Mouse (Mus musculus) embryonic facial prominence, embryonic 14.5 days (tissue): ENCODE data around the gene Cxcr2. TPM values are rescaled to one million over a fixed set of nuclear protein-coding genes. Genes with fewer than 3 reads are reported as not detected.

ENCODE experiments used
- ATAC-seq: fragments of 200-750 bp; cut with Nextera tagmentation; 2 replicates; pipeline ENCODE4 v1.8.0; 2017; ENCODE audit warnings: low read depth, moderate number of reproducible peaks, moderate TSS enrichment
- DNase-seq: peaks from one replicate; pipeline ENCODE4 v3.0.0-alpha.2; 2015; ENCODE audit warnings: low spot score
- H3K27ac ChIP-seq: fragments of 300-500 bp; sonication (generic); replicated peaks from 2 replicates; pipeline ENCODE4 v1.5.1; 2014; ENCODE audit warnings: low read depth, mild to moderate bottlenecking, low read length, moderate library complexity
- H3K27me3 ChIP-seq: fragments of 300-500 bp; sonication (generic); replicated peaks from 2 replicates; pipeline ENCODE4 v1.6.1; 2014; ENCODE audit warnings: low read length; ENCODE audit not compliant: control insufficient read depth, insufficient read depth
- H3K36me3 ChIP-seq: fragments of 300-500 bp; sonication (generic); 2 replicates; pipeline ENCODE4 v1.6.1; 2014; ENCODE audit warnings: low read length, mixed read lengths; ENCODE audit not compliant: control insufficient read depth, insufficient read depth
- H3K4me1 ChIP-seq: fragments of 300-500 bp; sonication (generic); 2 replicates; pipeline ENCODE4 v1.6.1; 2014; ENCODE audit warnings: antibody characterized with exemption, low read length; ENCODE audit not compliant: control insufficient read depth, insufficient read depth
- H3K4me2 ChIP-seq: fragments of 300-500 bp; sonication (generic); 2 replicates; pipeline ENCODE4 v1.6.1; 2014; ENCODE audit warnings: low read depth, mild to moderate bottlenecking, low read length, moderate library complexity, mixed read lengths
- H3K4me3 ChIP-seq: fragments of 300-500 bp; sonication (generic); 2 replicates; pipeline ENCODE4 v1.5.1; 2014; ENCODE audit warnings: low read depth, mild to moderate bottlenecking, low read length
- H3K9ac ChIP-seq: fragments of 300-500 bp; sonication (generic); 2 replicates; pipeline ENCODE4 v1.6.1; 2014; ENCODE audit warnings: low read depth, mild to moderate bottlenecking, low read length, moderate library complexity, mixed read lengths
- H3K9me3 ChIP-seq: fragments of 300-500 bp; sonication (generic); 2 replicates; pipeline ENCODE4 v1.6.1; 2016; ENCODE audit warnings: low read length; ENCODE audit not compliant: control insufficient read depth
- WGBS: fragments of 180-500 bp; shearing (Covaris S2); extraction: QIAGEN DNeasy Blood & Tissue Kit; methylation state at CpG from one replicate; pipeline ENCODE4 v1.1.7; 2014; 5-methylcytosine and 5-hydroxymethylcytosine counted together
- polyA plus RNA-seq: library from polyadenylated mRNA; unstranded; fragments of >200 nt; fragmentation: Nextera tagmentation; extraction: Ambion mirVana; gene quantifications from 2 replicates; pipeline ENCODE4 v1.2.1, GENCODE M21; 2014

Cxcr2 gene
- polyA plus RNA-seq, 1 experiment from 2014 or later = 0.11 TPM

- DNase-seq = no peak
- ATAC-seq = no peak
Measured at GRCm38 (mm10) chr1:74178618-74179017, 24.8 kb downstream of the Cxcr2 start.

GRCm38 (mm10) chr1:74179624-74180408, 26.0 kb downstream of the Cxcr2 start:
- Histone ChIP-seq H3K4me2 (no peak overlapping the region), H3K9me3 (no peaks in the 10 kb centered on the region), H3K4me1 (peaks cover 11% of the 10 kb centered on the region), H3K9ac (no peak overlapping the region), H3K4me3 (no peak overlapping the region), H3K27me3 (no peaks in the 10 kb centered on the region), H3K36me3 (no peaks in the 10 kb centered on the region), H3K27ac (peak overlapping the region; percentile 74)
- 37% methylated on average over 9 of the region's 9 CpGs for WGBS
- peak; percentile 90 for DNase-seq
- peak; percentile 82; the same call in 1 of the 2 replicates for ATAC-seq

More at GRCm38 (mm10) chr1:74178618-74179017, 24.8 kb downstream of the Cxcr2 start:
- Histone ChIP-seq H3K4me2 (no peak overlapping the region), H3K4me3 (no peak overlapping the region), H3K4me1 (peaks cover 11% of the 10 kb centered on the region), H3K36me3 (no peaks in the 10 kb centered on the region), H3K9ac (no peak overlapping the region), H3K9me3 (no peaks in the 10 kb centered on the region), H3K27me3 (no peaks in the 10 kb centered on the region), H3K27ac (no peak overlapping the region)
- 87% methylated on average over 3 of the region's 3 CpGs for WGBS

- no peak overlapping the region for H3K4me2 ChIP-seq
- H3K27me3 ChIP-seq = no peaks in the 10 kb centered on the region
- 39% methylated on average over 2 of the region's 2 CpGs for WGBS
- H3K4me1 ChIP-seq = peaks cover 6% of the 10 kb centered on the region; the same call in 1 of the 2 replicates
- no peak overlapping the region for H3K9ac ChIP-seq
- H3K4me3 ChIP-seq = no peak overlapping the region
- no peaks in the 10 kb centered on the region for H3K36me3 ChIP-seq
- ATAC-seq = no peak
- H3K27ac ChIP-seq = no peak overlapping the region
- DNase-seq = no peak
- no peaks in the 10 kb centered on the region for H3K9me3 ChIP-seq
Measured at GRCm38 (mm10) chr1:74181462-74181861, 27.7 kb downstream of the Cxcr2 start.

- H3K4me2 ChIP-seq = no peak overlapping the region
- no peak for ATAC-seq
- no peaks in the 10 kb centered on the region for H3K27me3 ChIP-seq
Measured at GRCm38 (mm10) chr1:74183006-74183405, 29.2 kb downstream of the Cxcr2 start.

GRCm38 (mm10) chr1:74190471-74190870, 36.7 kb downstream of the Cxcr2 start:
- ATAC-seq (no peak), DNase-seq (no peak)
- H3K4me2 ChIP-seq = no peak overlapping the region
- no peaks in the 10 kb centered on the region for H3K36me3 ChIP-seq
- H3K9me3 ChIP-seq = no peaks in the 10 kb centered on the region
- H3K27me3 ChIP-seq = no peaks in the 10 kb centered on the region
- H3K4me3 ChIP-seq = no peak overlapping the region
- 89% methylated on average over 7 of the region's 7 CpGs for WGBS
- H3K4me1 ChIP-seq = no peaks in the 10 kb centered on the region
- H3K27ac ChIP-seq = no peak overlapping the region
- no peak overlapping the region for H3K9ac ChIP-seq

More at GRCm38 (mm10) chr1:74183006-74183405, 29.2 kb downstream of the Cxcr2 start:
- no peak overlapping the region for H3K4me3 ChIP-seq
- WGBS = 51% methylated on average over 2 of the region's 2 CpGs
- no peak for DNase-seq
- H3K9ac ChIP-seq = no peak overlapping the region
- no peaks in the 10 kb centered on the region for H3K9me3 ChIP-seq
- peaks cover 6% of the 10 kb centered on the region; the same call in 1 of the 2 replicates for H3K4me1 ChIP-seq
- no peak overlapping the region for H3K27ac ChIP-seq
- no peaks in the 10 kb centered on the region for H3K36me3 ChIP-seq

- DNase-seq (no peak), ATAC-seq (no peak)
- WGBS = 85% methylated on average over 2 of the region's 2 CpGs
- Histone ChIP-seq H3K27ac (no peak overlapping the region), H3K9me3 (no peaks in the 10 kb centered on the region), H3K4me1 (peaks cover 9% of the 10 kb centered on the region), H3K9ac (no peak overlapping the region), H3K4me3 (no peak overlapping the region), H3K4me2 (no peak overlapping the region), H3K36me3 (no peaks in the 10 kb centered on the region), H3K27me3 (no peaks in the 10 kb centered on the region)
Measured at GRCm38 (mm10) chr1:74192711-74193110, 38.9 kb downstream of the Cxcr2 start.

- DNase-seq = no peak
- H3K27me3 ChIP-seq = no peaks in the 10 kb centered on the region
- H3K4me2 ChIP-seq = no peak within 1 kb of the TSS
- no peaks in the 10 kb centered on the region for H3K9me3 ChIP-seq
- H3K9ac ChIP-seq = no peak within 1 kb of the TSS
- no peak for ATAC-seq
- H3K36me3 ChIP-seq = no peaks in the 10 kb centered on the region
- no peak within 1 kb of the TSS for H3K27ac ChIP-seq
- 66% methylated on average over 8 of the region's 8 CpGs for WGBS
- peaks cover 9% of the 10 kb centered on the region for H3K4me1 ChIP-seq
- no peak within 1 kb of the TSS for H3K4me3 ChIP-seq
Measured at GRCm38 (mm10) chr1:74194445-74194844, 40.7 kb downstream of the Cxcr2 start, which contains the start of gene Cxcr1. TSS of gene Cxcr1 (minus strand) at chr1:74194631.

- Histone ChIP-seq H3K9ac (no peak overlapping the region), H3K9me3 (no peaks in the 10 kb centered on the region), H3K4me3 (no peak overlapping the region), H3K4me2 (no peak overlapping the region), H3K4me1 (peaks cover 9% of the 10 kb centered on the region), H3K27ac (no peak overlapping the region), H3K36me3 (no peaks in the 10 kb centered on the region), H3K27me3 (no peaks in the 10 kb centered on the region)
- peak; percentile 39 for DNase-seq
- ATAC-seq = no peak
- WGBS = 38% methylated on average over 7 of the region's 7 CpGs
Measured at GRCm38 (mm10) chr1:74195961-74196360, 42.2 kb downstream of the Cxcr2 start.
